Mouse (Mus musculus): ENCODE results near the gene Gse1. TPM values are rescaled to one million over a fixed set of nuclear protein-coding genes. Genes with fewer than 3 reads are reported as not detected.

Gse1 gene
- polyA plus RNA-seq, 1 experiment: 52.4 TPM

- TF ChIP-seq CTCF (IDR thresholded peaks at IDR 0.05; ENCODE audit: borderline replicate concordance, insufficient read depth, low read depth, low read length) (no peak), POLR2A (IDR thresholded peaks at IDR 0.05; ENCODE audit: borderline replicate concordance, insufficient read depth, low read length) (no peak)
- Histone ChIP-seq H3K27ac (ENCODE audit: insufficient read depth, low read length) (no peak overlapping the region), H3K4me3 (replicated peaks; ENCODE audit: insufficient read depth, low read depth, low read length) (no peak overlapping the region), H3K4me1 (ENCODE audit: control insufficient read depth, insufficient read depth, low read length) (peaks cover 49% of the 10 kb centered on the region), H3K27me3 (ENCODE audit: control insufficient read depth, insufficient read depth, low read length) (no peaks in the 10 kb centered on the region)
- 10% methylated on average over 4 of the region's 4 CpGs for WGBS
- DNase-seq: no peak
Observed at GRCm38 (mm10) chr8:120442306-120443003, 214.2 kb downstream of the Gse1 start.

- peaks cover 24% of the 10 kb centered on the region for H3K4me1 ChIP-seq (ENCODE audit: control insufficient read depth, insufficient read depth, low read length)
- 92% methylated on average over 10 of the region's 10 CpGs for WGBS
- TF ChIP-seq CTCF (IDR thresholded peaks at IDR 0.05; ENCODE audit: borderline replicate concordance, insufficient read depth, low read depth, low read length) (no peak), POLR2A (IDR thresholded peaks at IDR 0.05; ENCODE audit: borderline replicate concordance, insufficient read depth, low read length) (no peak)
- H3K27me3 ChIP-seq (ENCODE audit: control insufficient read depth, insufficient read depth, low read length): no peaks in the 10 kb centered on the region
- H3K4me3 ChIP-seq (replicated peaks; ENCODE audit: insufficient read depth, low read depth, low read length): no peak overlapping the region
- H3K27ac ChIP-seq (ENCODE audit: insufficient read depth, low read length): no peak overlapping the region
- DNase-seq: no peak
Observed at GRCm38 (mm10) chr8:120445249-120445648, 217.0 kb downstream of the Gse1 start.

- Histone ChIP-seq H3K4me3 (replicated peaks; ENCODE audit: insufficient read depth, low read depth, low read length) (no peak overlapping the region), H3K27me3 (ENCODE audit: control insufficient read depth, insufficient read depth, low read length) (no peaks in the 10 kb centered on the region), H3K27ac (ENCODE audit: insufficient read depth, low read length) (no peak overlapping the region), H3K4me1 (ENCODE audit: control insufficient read depth, insufficient read depth, low read length) (no peaks in the 10 kb centered on the region; the same call in 1 of the 2 replicates)
- DNase-seq: no peak
- 73% methylated on average over 6 of the region's 6 CpGs for WGBS
- no peak for TF ChIP-seq POLR2A (IDR thresholded peaks at IDR 0.05; ENCODE audit: borderline replicate concordance, insufficient read depth, low read length)
- no peak for TF ChIP-seq CTCF (IDR thresholded peaks at IDR 0.05; ENCODE audit: borderline replicate concordance, insufficient read depth, low read depth, low read length)
Observed at GRCm38 (mm10) chr8:120448131-120448530, 219.9 kb downstream of the Gse1 start.

GRCm38 (mm10) chr8:120449139-120449538 lies 220.9 kb downstream of the Gse1 start:
- WGBS: 81% methylated on average over 4 of the region's 4 CpGs
- Histone ChIP-seq H3K4me3 (replicated peaks; ENCODE audit: insufficient read depth, low read depth, low read length) (no peak overlapping the region), H3K27ac (ENCODE audit: insufficient read depth, low read length) (no peak overlapping the region), H3K27me3 (ENCODE audit: control insufficient read depth, insufficient read depth, low read length) (no peaks in the 10 kb centered on the region), H3K4me1 (ENCODE audit: control insufficient read depth, insufficient read depth, low read length) (no peaks in the 10 kb centered on the region; the same call in 1 of the 2 replicates)
- DNase-seq: no peak
- no peak for TF ChIP-seq POLR2A (IDR thresholded peaks at IDR 0.05; ENCODE audit: borderline replicate concordance, insufficient read depth, low read length)
- no peak for TF ChIP-seq CTCF (IDR thresholded peaks at IDR 0.05; ENCODE audit: borderline replicate concordance, insufficient read depth, low read depth, low read length)

DNA sequence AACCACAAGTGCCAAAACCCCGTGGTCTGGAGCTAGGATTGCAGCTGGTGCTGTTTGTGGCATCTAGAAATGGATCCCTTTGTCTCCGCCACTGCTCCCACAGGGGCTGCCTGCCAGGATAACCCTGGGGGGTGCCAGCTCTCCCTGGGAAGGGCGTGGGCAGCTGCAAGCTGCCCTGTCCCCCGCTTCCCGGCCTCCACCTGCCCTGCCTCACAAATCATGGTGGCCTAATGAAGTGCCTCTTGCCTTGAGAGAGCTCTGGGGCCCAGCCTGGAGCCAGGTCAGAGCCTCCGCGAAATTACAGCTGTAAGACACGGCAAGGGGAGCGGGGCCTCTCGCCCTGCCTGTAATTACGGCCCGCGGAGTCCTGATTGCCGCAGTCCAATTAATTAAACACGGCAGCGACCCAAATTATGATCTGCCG lies 221.4 kb downstream of the Gse1 start:
- H3K27me3 ChIP-seq (ENCODE audit: control insufficient read depth, insufficient read depth, low read length): no peaks in the 10 kb centered on the region
- no peak overlapping the region for H3K4me3 ChIP-seq (replicated peaks; ENCODE audit: insufficient read depth, low read depth, low read length)
- WGBS: 46% methylated on average over 17 of the region's 17 CpGs
- no peak for TF ChIP-seq CTCF (IDR thresholded peaks at IDR 0.05; ENCODE audit: borderline replicate concordance, insufficient read depth, low read depth, low read length)
- TF ChIP-seq POLR2A (IDR thresholded peaks at IDR 0.05; ENCODE audit: borderline replicate concordance, insufficient read depth, low read length): no peak
- DNase-seq: no peak
- no peak overlapping the region for H3K27ac ChIP-seq (ENCODE audit: insufficient read depth, low read length)
- no peaks in the 10 kb centered on the region; the same call in 1 of the 2 replicates for H3K4me1 ChIP-seq (ENCODE audit: control insufficient read depth, insufficient read depth, low read length)

- TF ChIP-seq POLR2A (IDR thresholded peaks at IDR 0.05; ENCODE audit: borderline replicate concordance, insufficient read depth, low read length) (no peak), CTCF (IDR thresholded peaks at IDR 0.05; ENCODE audit: borderline replicate concordance, insufficient read depth, low read depth, low read length) (no peak)
- Histone ChIP-seq H3K27me3 (ENCODE audit: control insufficient read depth, insufficient read depth, low read length) (no peaks in the 10 kb centered on the region), H3K4me3 (replicated peaks; ENCODE audit: insufficient read depth, low read depth, low read length) (no peak overlapping the region), H3K27ac (ENCODE audit: insufficient read depth, low read length) (no peak overlapping the region), H3K4me1 (ENCODE audit: control insufficient read depth, insufficient read depth, low read length) (no peaks in the 10 kb centered on the region; the same call in 1 of the 2 replicates)
- DNase-seq: no peak
- 91% methylated on average over 2 of the region's 2 CpGs for WGBS
Observed at GRCm38 (mm10) chr8:120452111-120452510, 223.9 kb downstream of the Gse1 start.

DNA sequence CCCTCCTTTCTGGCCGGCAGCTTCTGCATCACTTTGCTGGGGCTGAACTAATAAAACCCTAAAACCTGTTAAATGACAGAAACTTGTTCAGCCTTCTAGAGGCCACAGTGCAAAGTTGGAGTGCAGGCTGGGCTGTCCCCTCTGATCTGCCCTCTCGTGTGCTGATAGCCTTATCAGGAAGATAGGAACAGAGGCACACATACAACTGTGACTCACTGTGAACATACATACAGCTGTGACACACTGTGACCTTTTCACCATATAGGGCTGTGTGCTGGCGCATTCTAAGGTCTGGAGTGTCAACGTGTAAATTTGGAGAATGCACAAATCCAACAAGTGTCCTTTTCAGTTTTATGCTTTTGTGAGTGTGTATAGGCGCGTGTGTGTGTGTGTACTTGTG lies 226.1 kb downstream of the Gse1 start:
- Histone ChIP-seq H3K27me3 (ENCODE audit: control insufficient read depth, insufficient read depth, low read length) (no peaks in the 10 kb centered on the region), H3K4me1 (ENCODE audit: control insufficient read depth, insufficient read depth, low read length) (peaks cover 1% of the 10 kb centered on the region; the same call in 1 of the 2 replicates), H3K4me3 (replicated peaks; ENCODE audit: insufficient read depth, low read depth, low read length) (no peak overlapping the region), H3K27ac (ENCODE audit: insufficient read depth, low read length) (no peak overlapping the region)
- WGBS: 90% methylated on average over 6 of the region's 6 CpGs
- DNase-seq: no peak
- no peak for TF ChIP-seq POLR2A (IDR thresholded peaks at IDR 0.05; ENCODE audit: borderline replicate concordance, insufficient read depth, low read length)
- no peak for TF ChIP-seq CTCF (IDR thresholded peaks at IDR 0.05; ENCODE audit: borderline replicate concordance, insufficient read depth, low read depth, low read length)

DNA sequence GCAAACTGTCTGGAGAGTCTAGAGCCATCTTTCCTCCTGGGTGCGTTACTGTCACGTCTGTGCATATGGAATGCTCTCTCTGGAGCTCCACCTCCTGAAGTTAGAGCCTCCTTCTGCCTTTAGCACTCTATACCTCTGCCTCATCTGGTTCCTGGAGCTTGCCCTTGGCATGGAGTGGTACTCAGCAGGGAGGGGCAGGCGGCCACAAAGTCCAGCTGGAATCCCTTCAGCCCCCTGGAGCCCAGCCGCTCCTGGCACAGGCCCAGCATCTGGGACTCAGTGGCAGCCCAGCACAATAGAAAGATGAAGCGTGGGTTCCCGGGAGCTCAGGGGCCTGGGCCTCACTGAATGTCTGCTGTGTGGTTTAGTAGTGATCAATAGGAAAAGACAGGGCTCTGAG lies 232.1 kb downstream of the Gse1 start:
- TF ChIP-seq CTCF (IDR thresholded peaks at IDR 0.05; ENCODE audit: borderline replicate concordance, insufficient read depth, low read depth, low read length) (no peak), POLR2A (IDR thresholded peaks at IDR 0.05; ENCODE audit: borderline replicate concordance, insufficient read depth, low read length) (no peak)
- Histone ChIP-seq H3K4me3 (replicated peaks; ENCODE audit: insufficient read depth, low read depth, low read length) (no peak overlapping the region), H3K27ac (ENCODE audit: insufficient read depth, low read length) (no peak overlapping the region), H3K27me3 (ENCODE audit: control insufficient read depth, insufficient read depth, low read length) (no peaks in the 10 kb centered on the region), H3K4me1 (ENCODE audit: control insufficient read depth, insufficient read depth, low read length) (peaks cover 16% of the 10 kb centered on the region)
- 40% methylated on average over 6 of the region's 6 CpGs for WGBS
- peak in 1 of 2 experiments; percentile 41 for DNase-seq

Data from cerebellum, adult 2 months (tissue).